Mouse (Mus musculus) kidney, adult 11 months (tissue): ENCODE results near the gene Samd14.

Source experiments
- DNase-seq: peaks from one replicate; pipeline ENCODE4 v3.0.0; 2022

Samd14 gene

GRCm38 (mm10) chr11:94990102-94990748 is 19.5 kb upstream of the Samd14 start:
- DNase-seq, result no peak

GRCm38 (mm10) chr11:94990749-94991577 is 18.7 kb upstream of the Samd14 start, which contains the start of gene Ppp1r9b:
Gene Ppp1r9b (plus strand): TSS chr11:94991035.
- peak; percentile 90 for DNase-seq

- no peak for DNase-seq
These were observed 17.8 kb upstream of the Samd14 start for GRCm38 (mm10) chr11:94991641-94992479.

GRCm38 (mm10) chr11:94992480-94992753 is 17.3 kb upstream of the Samd14 start:
- DNase-seq, result no peak

GRCm38 (mm10) chr11:94992754-94993606 is 16.7 kb upstream of the Samd14 start:
- DNase-seq, result peak; percentile 72

GRCm38 (mm10) chr11:94994208-94994814 is 15.4 kb upstream of the Samd14 start:
- DNase-seq, result no peak

- DNase-seq, result no peak
These were observed 14.5 kb upstream of the Samd14 start for GRCm38 (mm10) chr11:94994947-94995772.

GRCm38 (mm10) chr11:94996101-94996500 is 13.6 kb upstream of the Samd14 start:
- DNase-seq, result no peak

GRCm38 (mm10) chr11:94996984-94997383 is 12.7 kb upstream of the Samd14 start:
- no peak for DNase-seq

GRCm38 (mm10) chr11:94997596-94997995 is 12.1 kb upstream of the Samd14 start:
- no peak for DNase-seq

- DNase-seq, result no peak
These were observed 11.6 kb upstream of the Samd14 start for GRCm38 (mm10) chr11:94998041-94998531.

GRCm38 (mm10) chr11:95000128-95000527 is 9.6 kb upstream of the Samd14 start:
- DNase-seq, result no peak

- DNase-seq, result peak; percentile 66
These were observed 9.1 kb upstream of the Samd14 start for GRCm38 (mm10) chr11:95000548-95000947.

GRCm38 (mm10) chr11:95001058-95001457 is 8.6 kb upstream of the Samd14 start:
- DNase-seq, result peak; percentile 70

GRCm38 (mm10) chr11:95001584-95002347 is 7.9 kb upstream of the Samd14 start:
- DNase-seq, result no peak

GRCm38 (mm10) chr11:95002705-95003104 is 7.0 kb upstream of the Samd14 start:
- DNase-seq, result no peak

- no peak for DNase-seq
These were observed 5.3 kb upstream of the Samd14 start for GRCm38 (mm10) chr11:95004136-95004936.

- DNase-seq, result no peak
These were observed 4.8 kb upstream of the Samd14 start for GRCm38 (mm10) chr11:95004937-95005198.

- DNase-seq, result no peak
These were observed 3.6 kb upstream of the Samd14 start for GRCm38 (mm10) chr11:95006038-95006437.
